Mouse (Mus musculus): ENCODE measurements at regions not wholly inside any gene's neighbourhood (a gene's known extent, or its start where the extent isn't known, plus 50 kb on each side); places are given as distances from the start of the nearest gene placed in this dataset.

- Histone ChIP-seq H3K27ac (ENCODE audit: insufficient read depth, low read length) (no peak overlapping the region), H3K9me3 (replicated peaks; ENCODE audit: control insufficient read depth, insufficient read depth, low read length, poor library complexity, severe bottlenecking) (no peaks in the 10 kb centered on the region; the same call in 1 of the 2 replicates), H3K36me3 (ENCODE audit: control insufficient read depth, insufficient read depth, low read length, poor library complexity, severe bottlenecking) (no peaks in the 10 kb centered on the region), H3K27me3 (ENCODE audit: control insufficient read depth, insufficient read depth, low read length, poor library complexity, severe bottlenecking) (no peaks in the 10 kb centered on the region), H3K9ac (ENCODE audit: low read depth, poor library complexity, severe bottlenecking) (no peak overlapping the region), H3K4me3 (ENCODE audit: low read depth, low read length) (no peak overlapping the region), H3K4me1 (ENCODE audit: control insufficient read depth, insufficient read depth, low read length) (no peaks in the 10 kb centered on the region)
- no peak for TF ChIP-seq EP300 (IDR thresholded peaks at IDR 0.05; ENCODE audit: insufficient read depth, low read depth, low read length)
- TF ChIP-seq CTCF (IDR thresholded peaks at IDR 0.05; ENCODE audit: low read depth, low read length) = no peak
- TF ChIP-seq POLR2A (IDR thresholded peaks at IDR 0.05; ENCODE audit: insufficient read depth, low read length) = no peak
Measured at GRCm38 (mm10) chr4:27130108-27130507, 783.4 kb upstream of the Manea start.

DNA sequence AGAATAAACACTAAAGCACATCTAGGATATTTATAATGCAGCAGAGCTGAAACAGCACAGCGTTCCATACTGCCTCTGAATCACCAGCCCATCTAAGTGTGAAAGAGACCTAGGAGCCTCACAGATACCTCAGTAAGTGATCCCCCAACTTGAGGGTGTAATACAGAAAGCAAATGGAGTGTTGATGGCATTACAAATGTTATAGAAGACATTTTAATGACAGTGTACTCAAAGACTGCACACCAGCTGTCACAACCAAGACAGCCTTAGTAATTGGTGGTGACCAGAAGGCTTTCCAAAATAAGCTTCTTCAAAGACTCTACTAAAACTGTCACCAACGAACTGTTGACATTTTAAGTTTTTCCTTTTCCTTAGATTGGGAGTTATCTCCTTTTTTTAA is 771.3 kb upstream of the Manea start:
- H3K4me3 ChIP-seq (ENCODE audit: low read depth, low read length) = no peak overlapping the region
- TF ChIP-seq CTCF (IDR thresholded peaks at IDR 0.05; ENCODE audit: low read depth, low read length) (no peak), POLR2A (IDR thresholded peaks at IDR 0.05; ENCODE audit: insufficient read depth, low read length) (no peak), EP300 (IDR thresholded peaks at IDR 0.05; ENCODE audit: insufficient read depth, low read depth, low read length) (no peak)
- H3K27ac ChIP-seq (ENCODE audit: insufficient read depth, low read length) = no peak overlapping the region
- no peaks in the 10 kb centered on the region for H3K9me3 ChIP-seq (replicated peaks; ENCODE audit: control insufficient read depth, insufficient read depth, low read length, poor library complexity, severe bottlenecking)
- no peaks in the 10 kb centered on the region for H3K4me1 ChIP-seq (ENCODE audit: control insufficient read depth, insufficient read depth, low read length)
- H3K36me3 ChIP-seq (ENCODE audit: control insufficient read depth, insufficient read depth, low read length, poor library complexity, severe bottlenecking) = no peaks in the 10 kb centered on the region
- no peak overlapping the region for H3K9ac ChIP-seq (ENCODE audit: low read depth, poor library complexity, severe bottlenecking)
- H3K27me3 ChIP-seq (ENCODE audit: control insufficient read depth, insufficient read depth, low read length, poor library complexity, severe bottlenecking) = no peaks in the 10 kb centered on the region

GRCm38 (mm10) chr4:27117075-27117827 is 770.6 kb upstream of the Manea start:
- Histone ChIP-seq H3K9me3 (replicated peaks; ENCODE audit: control insufficient read depth, insufficient read depth, low read length, poor library complexity, severe bottlenecking) (no peaks in the 10 kb centered on the region), H3K36me3 (ENCODE audit: control insufficient read depth, insufficient read depth, low read length, poor library complexity, severe bottlenecking) (no peaks in the 10 kb centered on the region), H3K27ac (ENCODE audit: insufficient read depth, low read length) (no peak overlapping the region), H3K4me1 (ENCODE audit: control insufficient read depth, insufficient read depth, low read length) (no peaks in the 10 kb centered on the region), H3K27me3 (ENCODE audit: control insufficient read depth, insufficient read depth, low read length, poor library complexity, severe bottlenecking) (no peaks in the 10 kb centered on the region), H3K4me3 (ENCODE audit: low read depth, low read length) (no peak overlapping the region), H3K9ac (ENCODE audit: low read depth, poor library complexity, severe bottlenecking) (no peak overlapping the region)
- TF ChIP-seq CTCF (IDR thresholded peaks at IDR 0.05; ENCODE audit: low read depth, low read length) (no peak), EP300 (IDR thresholded peaks at IDR 0.05; ENCODE audit: insufficient read depth, low read depth, low read length) (no peak), POLR2A (IDR thresholded peaks at IDR 0.05; ENCODE audit: insufficient read depth, low read length) (no peak)

DNA sequence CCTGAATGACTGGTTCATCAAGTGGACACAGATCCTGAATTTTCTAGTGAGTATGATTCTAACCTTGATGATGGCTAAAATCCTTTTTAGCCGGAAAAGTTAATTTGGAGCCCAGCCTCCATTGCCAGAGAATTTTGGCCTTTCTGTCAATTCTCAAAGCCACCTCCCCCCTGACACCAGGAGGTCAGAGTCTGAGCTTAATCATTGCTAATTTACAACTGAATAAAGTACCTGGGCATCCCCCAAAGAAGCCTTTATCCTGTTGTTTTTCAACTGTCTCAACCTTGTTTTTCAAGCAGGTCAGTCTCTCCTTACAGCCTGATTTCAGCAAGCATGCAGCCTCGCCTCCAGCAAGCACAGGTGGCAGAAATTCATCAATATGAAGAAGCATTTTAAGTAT is 758.7 kb upstream of the Manea start:
- no peaks in the 10 kb centered on the region for H3K36me3 ChIP-seq (ENCODE audit: control insufficient read depth, insufficient read depth, low read length, poor library complexity, severe bottlenecking)
- H3K27ac ChIP-seq (ENCODE audit: insufficient read depth, low read length) = peak overlapping the region; percentile 77
- H3K4me3 ChIP-seq (ENCODE audit: low read depth, low read length) = no peak overlapping the region
- no peaks in the 10 kb centered on the region for H3K27me3 ChIP-seq (ENCODE audit: control insufficient read depth, insufficient read depth, low read length, poor library complexity, severe bottlenecking)
- TF ChIP-seq CTCF (IDR thresholded peaks at IDR 0.05; ENCODE audit: low read depth, low read length) = no peak
- no peak for TF ChIP-seq EP300 (IDR thresholded peaks at IDR 0.05; ENCODE audit: insufficient read depth, low read depth, low read length)
- TF ChIP-seq POLR2A (IDR thresholded peaks at IDR 0.05; ENCODE audit: insufficient read depth, low read length) = no peak
- no peak overlapping the region for H3K9ac ChIP-seq (ENCODE audit: low read depth, poor library complexity, severe bottlenecking)
- peaks cover 5% of the 10 kb centered on the region; the same call in 1 of the 2 replicates for H3K9me3 ChIP-seq (replicated peaks; ENCODE audit: control insufficient read depth, insufficient read depth, low read length, poor library complexity, severe bottlenecking)
- H3K4me1 ChIP-seq (ENCODE audit: control insufficient read depth, insufficient read depth, low read length) = no peaks in the 10 kb centered on the region

DNA sequence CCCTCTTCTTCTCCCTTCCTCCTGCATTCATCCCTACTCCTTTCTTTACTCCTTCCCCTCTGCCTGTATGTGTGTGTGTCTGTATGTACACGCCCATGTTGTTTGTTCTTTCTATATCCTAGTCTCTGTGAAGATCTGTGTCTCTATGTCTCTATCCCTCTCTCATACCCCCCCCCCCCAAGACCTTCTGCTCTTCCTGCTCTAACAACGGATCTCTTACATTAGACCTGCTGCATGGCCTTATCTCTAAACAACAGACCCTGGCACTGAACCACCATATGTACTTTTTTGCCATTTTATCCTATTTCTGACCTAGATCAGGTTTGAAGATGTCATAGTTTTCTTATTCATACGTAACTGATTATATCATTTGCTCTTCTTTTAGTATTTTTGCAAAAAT is 749.6 kb upstream of the Manea start:
- no peak overlapping the region for H3K4me3 ChIP-seq (ENCODE audit: low read depth, low read length)
- no peaks in the 10 kb centered on the region for H3K36me3 ChIP-seq (ENCODE audit: control insufficient read depth, insufficient read depth, low read length, poor library complexity, severe bottlenecking)
- no peaks in the 10 kb centered on the region for H3K9me3 ChIP-seq (replicated peaks; ENCODE audit: control insufficient read depth, insufficient read depth, low read length, poor library complexity, severe bottlenecking)
- no peak overlapping the region for H3K27ac ChIP-seq (ENCODE audit: insufficient read depth, low read length)
- no peaks in the 10 kb centered on the region for H3K4me1 ChIP-seq (ENCODE audit: control insufficient read depth, insufficient read depth, low read length)
- H3K27me3 ChIP-seq (ENCODE audit: control insufficient read depth, insufficient read depth, low read length, poor library complexity, severe bottlenecking) = no peaks in the 10 kb centered on the region
- TF ChIP-seq CTCF (IDR thresholded peaks at IDR 0.05; ENCODE audit: low read depth, low read length) (no peak), EP300 (IDR thresholded peaks at IDR 0.05; ENCODE audit: insufficient read depth, low read depth, low read length) (no peak)
- no peak overlapping the region for H3K9ac ChIP-seq (ENCODE audit: low read depth, poor library complexity, severe bottlenecking)

DNA sequence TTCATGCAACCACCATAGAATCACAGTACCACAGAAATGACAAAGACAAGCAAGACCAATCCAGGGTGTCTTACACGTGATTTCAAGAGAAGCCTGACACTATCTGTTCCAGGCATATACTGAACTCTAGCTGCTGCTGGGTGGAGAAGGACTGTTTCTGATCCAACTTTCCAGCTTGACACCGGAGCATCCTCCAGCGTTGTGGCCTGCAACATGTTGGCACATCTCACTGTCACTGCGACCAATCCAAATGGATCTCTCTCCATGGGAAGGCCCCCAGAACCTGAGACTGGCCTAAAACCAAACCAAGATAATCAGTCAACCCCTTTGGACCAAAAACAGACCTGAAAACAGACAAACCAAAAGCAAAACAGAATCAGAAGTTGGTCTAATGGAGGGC is 703.3 kb upstream of the Manea start:
- Histone ChIP-seq H3K27me3 (ENCODE audit: control insufficient read depth, insufficient read depth, low read length, poor library complexity, severe bottlenecking) (no peaks in the 10 kb centered on the region), H3K4me3 (ENCODE audit: low read depth, low read length) (no peak overlapping the region), H3K9me3 (replicated peaks; ENCODE audit: control insufficient read depth, insufficient read depth, low read length, poor library complexity, severe bottlenecking) (no peaks in the 10 kb centered on the region), H3K9ac (ENCODE audit: low read depth, poor library complexity, severe bottlenecking) (no peak overlapping the region), H3K4me1 (ENCODE audit: control insufficient read depth, insufficient read depth, low read length) (no peaks in the 10 kb centered on the region), H3K36me3 (ENCODE audit: control insufficient read depth, insufficient read depth, low read length, poor library complexity, severe bottlenecking) (no peaks in the 10 kb centered on the region), H3K27ac (ENCODE audit: insufficient read depth, low read length) (no peak overlapping the region)
- TF ChIP-seq CTCF (IDR thresholded peaks at IDR 0.05; ENCODE audit: low read depth, low read length) (no peak), POLR2A (IDR thresholded peaks at IDR 0.05; ENCODE audit: insufficient read depth, low read length) (no peak), EP300 (IDR thresholded peaks at IDR 0.05; ENCODE audit: insufficient read depth, low read depth, low read length) (no peak)
